Mouse (Mus musculus) lung, postnatal 4 days (tissue): ENCODE measurements around the gene Adipor2.
"Not testable (repeated sequence)": the region's sequence is repeated elsewhere in the genome, so short reads cannot be mapped to it uniquely, and the experiment has no call there.

ENCODE experiments used
- DNase-seq, 2 experiments: peaks; one replicate each; pipeline ENCODE4 v3.0.0; 2021

The Adipor2 gene

DNA sequence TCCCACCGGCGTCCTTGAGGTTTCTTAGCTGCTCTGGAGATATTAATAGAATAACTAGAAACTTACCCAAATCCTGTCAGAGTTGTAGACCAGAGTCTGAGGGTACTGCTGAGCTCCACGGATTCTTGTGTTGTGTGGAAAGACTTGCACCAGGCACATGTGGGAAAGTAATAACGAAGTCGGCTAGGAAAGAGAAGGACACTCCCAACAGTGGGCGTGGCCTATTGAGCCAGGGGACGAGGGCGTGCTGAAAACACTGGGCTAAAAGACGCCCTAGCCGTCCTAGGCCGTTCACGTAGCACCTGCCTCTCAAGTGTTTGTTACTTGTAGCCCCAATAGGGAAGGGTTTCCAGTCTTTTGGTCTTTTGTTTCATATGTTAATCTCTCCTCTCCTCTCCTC lies at the start of gene Adipor2:
Gene Adipor2, minus strand, starts transcription at position 351 of the 400 bp plus-strand sequence.
- peak; percentile 68 to 72 for DNase-seq

DNA sequence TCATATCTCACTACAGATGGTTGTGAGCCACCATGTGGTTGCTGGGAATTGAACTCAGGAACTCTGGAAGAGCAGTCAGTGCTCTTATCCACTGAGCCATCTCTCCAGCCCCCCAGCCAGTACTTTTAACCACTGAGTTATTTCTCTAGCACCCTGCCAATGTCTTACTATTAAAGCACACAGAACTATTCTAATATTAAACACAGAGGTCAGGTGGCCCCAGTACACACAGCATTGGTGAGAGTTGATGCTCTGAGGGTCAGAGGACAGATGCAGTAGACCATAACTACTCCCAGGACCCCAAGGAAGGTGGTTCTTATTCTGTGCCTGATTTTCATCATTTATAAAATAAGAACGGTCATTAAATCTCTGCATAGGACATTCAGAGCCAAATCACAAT lies 48.7 kb upstream of the Adipor2 start:
- no peak for DNase-seq

DNA sequence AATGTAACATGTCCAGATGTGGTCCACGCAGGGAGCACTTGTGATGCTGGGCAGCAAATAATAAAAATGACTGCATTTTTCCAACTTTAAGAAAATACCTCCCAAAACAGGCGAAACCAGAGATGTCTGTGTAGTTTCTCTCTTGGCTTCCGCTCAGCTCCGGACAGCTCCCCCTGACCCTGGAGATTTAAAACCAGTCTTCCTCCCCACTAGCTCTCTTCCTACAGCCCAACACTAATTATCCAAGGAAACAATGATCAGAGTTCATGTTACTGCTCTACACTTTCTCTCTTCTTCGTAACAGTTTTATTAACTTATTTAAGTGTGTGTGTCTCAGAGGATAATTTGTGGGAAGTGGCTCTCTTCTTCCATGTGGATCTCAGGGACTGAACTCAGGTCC lies 42.9 kb upstream of the Adipor2 start:
- no peak for DNase-seq

DNA sequence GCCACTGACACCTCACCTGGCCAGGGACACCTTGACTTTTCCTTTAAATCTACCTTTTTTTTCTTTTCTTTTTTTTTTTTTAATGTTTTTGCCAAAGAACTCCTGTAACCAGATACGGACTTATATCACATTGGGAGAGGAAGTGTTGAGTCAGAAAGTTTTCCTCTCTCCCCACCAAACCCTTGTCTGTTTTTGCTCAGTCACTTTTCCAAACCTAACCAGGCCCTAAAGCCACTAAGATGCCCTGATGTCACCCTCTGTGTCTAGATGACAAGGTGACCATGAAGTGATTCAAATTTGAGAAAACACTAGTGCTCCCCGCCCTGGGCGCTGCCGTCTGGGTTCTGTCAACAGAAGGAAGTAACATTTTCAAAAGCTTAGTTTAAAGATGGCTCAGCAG lies 41.5 kb upstream of the Adipor2 start:
- DNase-seq, result no peak

DNA sequence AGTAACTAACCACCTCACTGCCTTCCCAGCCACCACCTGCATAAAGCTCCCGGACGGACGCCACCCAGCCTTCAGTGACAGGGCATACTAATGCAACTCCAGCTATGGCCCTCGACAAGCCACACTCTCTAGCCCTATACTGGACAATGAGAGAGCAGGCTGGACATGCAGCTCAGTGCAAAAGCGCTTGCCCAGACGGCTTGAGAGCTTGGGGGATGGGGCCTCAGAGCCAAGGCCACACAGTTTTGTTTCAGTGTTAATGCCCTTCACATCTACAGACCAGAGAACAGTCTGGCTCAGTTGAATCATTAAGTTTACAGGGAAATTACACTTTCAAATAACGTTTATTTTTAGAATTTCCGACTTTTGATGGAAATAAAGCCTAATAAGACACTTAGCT lies 40.7 kb upstream of the Adipor2 start:
- DNase-seq, result no peak

DNA sequence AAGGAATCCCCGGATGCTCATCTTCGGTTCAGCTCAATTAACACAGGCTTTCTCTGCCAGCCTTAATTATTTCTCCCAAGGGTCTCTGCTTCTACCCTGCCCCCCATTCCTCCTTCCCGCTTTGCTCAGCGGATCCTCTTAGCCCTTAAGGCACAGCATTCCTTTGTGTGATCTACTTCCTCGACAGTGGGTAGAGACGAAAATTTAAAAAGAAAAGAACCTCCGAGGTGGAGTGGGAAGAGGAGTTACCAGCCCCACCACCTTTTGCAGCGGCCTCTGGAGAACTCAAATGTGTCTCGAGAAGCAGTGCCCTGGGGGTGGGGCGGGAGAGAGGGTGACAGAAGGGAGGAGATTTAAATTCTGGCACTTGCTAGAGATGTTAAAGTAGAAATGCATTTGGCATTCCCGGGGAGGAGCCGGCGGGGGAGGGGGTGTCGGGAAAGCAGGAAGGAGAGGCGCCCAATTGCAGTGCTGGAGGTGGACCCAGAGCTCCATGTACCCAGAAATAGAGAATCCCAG lies 34.5 kb upstream of the Adipor2 start:
- DNase-seq, result peak; percentile 78 to 86

DNA sequence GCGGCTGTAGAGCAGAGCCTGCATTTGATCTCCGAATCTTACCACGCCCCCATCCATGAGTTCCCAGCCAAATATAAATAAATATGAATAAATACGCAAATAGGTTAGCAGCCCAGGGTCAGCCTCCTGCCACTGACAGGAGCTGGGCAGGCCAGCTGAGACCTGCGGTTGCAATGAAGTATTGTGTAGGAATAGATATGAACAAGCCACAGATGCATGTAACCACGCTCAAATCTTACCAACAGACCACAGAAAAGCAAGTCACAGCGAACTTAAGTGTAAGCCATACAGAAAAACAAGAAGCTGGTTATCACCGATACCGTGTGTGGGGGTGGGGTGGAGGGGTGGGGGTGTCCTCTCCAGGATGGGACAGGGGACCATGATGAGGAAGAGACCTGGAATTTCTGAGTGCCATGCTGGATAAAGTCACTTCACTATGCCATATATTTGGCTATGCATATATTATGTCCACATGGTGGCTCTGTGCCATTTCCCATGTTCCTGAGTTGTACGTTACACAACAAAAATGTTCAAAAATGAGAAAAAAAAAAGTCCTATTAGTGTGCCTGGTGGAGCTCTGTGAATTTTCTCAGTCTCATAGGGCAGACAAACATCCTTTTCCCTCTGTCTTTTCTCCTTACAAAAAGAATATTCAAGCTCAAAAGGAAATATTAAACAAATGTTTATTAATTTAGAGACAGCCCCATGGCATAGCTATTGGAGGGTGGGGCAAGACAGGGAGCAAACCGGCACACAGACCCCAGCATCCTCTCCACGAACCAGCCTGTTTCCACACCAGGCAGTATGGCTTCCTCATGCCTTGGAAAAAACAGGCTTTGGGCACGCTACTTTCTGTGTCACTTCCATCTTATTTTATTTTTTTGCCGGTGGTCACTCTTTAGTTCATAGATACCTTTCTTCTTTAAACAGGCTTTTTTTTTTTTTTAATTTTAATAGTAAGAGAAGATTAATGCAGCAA lies 33.8 kb upstream of the Adipor2 start:
- no peak for DNase-seq

DNA sequence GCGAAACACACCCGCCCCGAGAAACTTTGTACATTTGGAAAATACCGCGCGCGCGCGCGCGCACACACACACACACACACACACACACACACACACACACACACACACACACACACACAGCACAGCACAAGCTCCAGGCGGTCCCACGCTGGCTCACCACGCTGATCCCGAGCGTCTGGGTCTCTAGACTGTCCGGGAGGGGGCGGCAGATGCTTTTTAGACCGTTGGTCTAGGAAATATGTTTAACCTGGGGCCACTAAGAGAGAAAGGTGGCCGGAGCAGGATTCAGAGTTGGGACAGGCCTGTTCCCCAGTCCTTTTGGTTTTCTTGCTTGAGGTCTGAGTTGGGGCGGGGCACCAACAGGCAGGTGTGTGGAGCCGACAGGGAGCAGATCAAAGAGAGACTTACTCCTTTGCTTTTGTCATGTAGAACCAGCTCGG lies 31.6 kb upstream of the Adipor2 start:
- peak; percentile 79 for DNase-seq

DNA sequence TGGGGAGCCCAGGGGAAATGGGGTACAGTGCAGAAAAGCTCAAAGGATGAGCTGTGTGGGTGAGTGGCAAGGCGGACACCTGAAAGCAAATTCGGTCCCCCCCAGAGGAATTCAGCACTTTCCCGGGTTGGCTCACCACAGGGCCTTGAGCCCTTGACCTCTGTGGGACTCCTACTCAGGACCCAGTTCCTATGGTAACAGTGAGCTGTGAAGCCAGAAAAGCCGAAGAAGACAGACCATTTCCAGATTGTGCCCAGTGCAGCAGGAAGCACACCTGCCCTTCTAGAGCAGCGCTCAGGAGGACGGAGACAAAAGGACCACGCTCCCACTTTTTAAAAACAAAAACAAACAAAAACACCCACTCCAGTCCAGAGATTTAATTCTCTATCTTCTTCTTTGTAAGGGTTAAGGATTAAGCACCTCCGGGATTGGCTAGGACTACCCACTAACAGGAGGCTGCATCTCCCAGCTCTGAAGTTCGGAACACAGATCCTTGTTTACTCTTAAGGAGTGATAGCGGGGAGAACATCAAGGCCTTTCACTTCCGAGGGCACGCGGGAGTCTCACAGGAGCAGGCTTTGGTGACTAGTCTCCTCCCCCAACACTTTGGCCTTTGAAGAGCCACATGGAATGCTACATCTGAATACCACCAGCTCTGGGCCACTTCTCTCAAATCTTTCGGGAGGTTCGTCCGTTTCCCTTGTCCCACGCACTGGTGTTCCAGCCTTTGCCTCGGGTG lies 31.0 kb upstream of the Adipor2 start:
- DNase-seq, result no peak

DNA sequence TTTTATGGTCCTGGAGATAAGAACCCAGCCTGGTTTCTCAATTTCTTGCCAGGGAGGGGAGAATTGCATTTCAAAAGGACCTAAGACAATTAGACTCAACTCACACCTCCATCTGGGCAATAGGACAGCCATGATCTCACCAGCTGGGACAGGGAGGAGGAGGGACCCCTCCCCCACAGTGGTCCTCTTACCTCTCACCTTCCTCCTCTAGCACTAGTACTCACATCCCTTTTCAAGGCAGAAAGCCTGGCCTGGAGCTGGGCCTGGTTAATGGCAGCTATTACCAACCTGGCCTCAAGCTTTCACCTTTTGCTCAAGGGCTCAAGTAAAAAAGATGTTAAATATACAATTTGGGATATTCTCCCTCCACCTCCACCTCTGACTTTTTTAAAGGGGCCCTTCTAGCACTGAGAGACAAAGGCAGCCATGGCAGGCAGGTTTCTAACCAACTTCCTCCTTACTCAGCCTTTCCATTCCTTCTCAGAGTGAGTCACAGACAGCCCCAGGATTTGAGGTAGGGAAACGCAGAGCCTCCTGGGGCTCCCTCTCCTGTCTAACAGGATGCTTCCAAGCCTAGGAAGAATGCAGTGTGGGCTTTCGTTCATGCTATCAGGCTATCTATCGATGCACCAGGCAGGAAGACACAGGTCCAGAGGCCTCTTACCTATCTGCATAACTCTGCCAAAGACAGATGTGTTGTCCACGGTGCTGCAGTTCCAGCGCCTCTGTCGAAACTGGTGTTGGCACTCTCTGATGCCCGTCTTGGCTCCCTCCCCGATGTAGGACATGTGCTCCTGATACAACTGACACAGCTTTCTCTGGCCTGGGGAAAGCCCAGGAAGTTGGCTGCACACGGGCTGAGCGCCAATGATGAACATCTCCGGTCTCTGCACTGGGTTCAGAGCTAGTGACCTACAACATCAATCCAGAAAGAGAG lies 28.4 kb upstream of the Adipor2 start:
- DNase-seq, result no peak

DNA sequence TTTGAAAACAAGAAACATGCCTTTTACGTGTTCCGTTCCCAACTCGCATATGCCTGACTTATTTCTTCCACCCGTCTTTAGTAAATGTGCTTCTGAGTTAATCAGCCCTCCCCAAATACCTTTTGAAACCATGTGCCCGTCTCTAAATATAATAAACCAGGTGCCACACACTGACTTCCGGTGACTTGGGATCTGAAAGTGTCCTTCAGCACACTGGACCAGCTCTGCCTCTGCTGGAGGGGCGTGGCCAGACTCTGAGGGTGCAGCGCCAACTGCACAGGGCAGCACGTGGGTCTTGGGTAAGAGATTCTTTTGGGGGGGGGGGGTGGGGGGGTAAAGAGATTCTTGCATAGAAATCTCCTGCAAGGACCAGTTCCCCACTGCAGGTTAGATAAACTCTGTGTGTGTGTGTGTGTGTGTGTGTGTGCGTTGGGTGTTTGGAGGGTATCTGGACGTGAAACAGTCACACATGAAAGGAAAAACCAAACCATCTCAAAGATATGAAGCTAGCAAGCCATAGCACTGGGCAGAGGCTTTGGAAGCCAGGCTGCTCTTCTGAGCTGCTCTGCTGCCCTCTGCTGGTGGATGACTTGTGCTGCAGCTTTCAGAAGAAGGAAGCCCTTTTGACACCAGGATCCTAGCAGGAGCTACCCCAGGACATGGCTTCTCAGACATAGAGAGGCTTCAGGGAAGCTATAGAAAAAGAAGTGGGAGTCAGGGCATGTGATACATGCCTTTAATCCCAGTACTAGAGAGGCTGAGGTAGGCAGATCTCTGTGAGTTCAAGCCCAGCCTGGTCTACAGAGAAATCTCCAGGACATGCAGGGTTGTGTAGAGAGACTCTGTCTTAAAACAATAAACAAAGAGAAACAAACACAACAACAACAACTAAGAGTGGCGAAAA lies 26.5 kb upstream of the Adipor2 start:
- peak; percentile 83 to 87 for DNase-seq

DNA sequence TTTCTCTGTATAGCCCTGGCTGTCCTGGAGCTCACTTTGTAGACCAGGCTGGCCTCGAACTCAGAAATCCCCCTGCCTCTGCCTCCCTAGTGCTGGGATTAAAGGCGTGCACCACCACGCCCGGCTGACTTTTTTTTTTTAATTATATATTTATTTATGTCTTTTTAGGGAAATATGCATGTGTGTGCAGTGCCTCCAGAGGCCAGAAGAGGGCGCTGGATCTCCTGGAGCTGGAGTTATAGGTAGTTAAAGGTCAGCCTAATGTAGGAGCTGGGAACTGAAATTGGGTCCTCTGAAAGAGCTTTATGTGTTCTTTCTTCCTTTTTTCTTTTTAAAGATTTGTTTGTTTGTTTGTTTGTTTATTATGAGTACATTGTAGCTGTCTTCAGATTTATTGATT lies 25.2 kb upstream of the Adipor2 start:
- DNase-seq, result not testable (repeated sequence)

DNA sequence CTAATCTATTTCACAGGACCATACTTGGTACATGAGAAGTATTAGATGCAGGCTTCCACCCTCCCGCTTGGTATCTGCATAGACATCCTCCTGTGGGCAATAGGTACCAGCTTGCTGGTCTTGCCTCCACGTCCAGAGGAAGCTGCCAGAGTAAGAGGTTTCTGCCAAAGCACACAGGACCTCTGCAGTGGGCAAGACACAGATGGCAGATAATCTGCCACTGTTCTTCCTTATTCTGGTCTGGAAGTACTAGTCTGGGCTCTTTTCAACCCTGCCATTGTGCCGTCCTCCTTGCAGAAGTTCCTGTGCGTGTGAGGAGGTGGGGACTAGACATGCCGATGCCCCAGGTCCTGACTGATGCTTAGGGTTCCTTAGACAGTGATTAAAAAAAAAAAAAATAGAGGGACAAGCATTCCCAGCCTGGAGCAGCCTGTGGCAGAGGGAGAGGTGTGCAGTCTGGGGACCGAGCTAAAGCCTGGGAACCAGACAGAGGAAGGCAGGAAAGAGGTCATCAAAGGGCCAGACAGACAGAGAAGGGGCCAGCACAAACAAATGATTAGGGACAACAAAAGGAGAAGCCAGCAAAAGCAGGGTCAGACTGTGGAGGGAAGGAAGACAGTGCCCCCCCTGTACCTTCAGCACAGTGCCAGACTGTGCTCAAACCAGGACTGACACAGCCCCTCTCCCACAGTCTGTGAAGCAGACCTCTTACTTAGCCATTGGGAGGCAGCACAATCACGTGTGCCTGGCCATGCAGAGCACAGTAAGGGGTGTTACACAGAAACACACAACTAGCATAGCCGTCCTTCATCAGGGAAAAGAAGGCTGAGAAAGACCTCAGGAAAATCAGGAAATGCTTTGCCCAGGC lies 20.6 kb upstream of the Adipor2 start:
- DNase-seq, result no peak

DNA sequence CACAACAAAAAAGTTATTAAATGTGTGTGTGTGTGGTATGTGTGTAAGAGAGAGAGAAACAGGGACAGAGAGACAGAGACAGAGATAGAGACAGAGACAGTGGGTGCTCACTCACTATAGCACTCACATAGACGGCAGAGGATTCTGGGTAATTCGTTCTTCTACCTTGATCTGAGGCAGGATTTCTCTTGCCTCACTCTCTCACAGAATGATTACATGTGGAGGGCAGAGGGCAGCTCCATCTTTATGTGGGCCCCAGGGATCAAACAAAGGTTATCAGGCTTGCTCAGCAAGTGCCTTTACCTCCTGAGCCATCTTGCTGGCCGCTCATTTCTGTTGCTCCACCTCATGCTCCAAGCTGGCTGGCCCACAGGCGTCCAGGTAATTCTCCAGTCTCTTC lies 16.9 kb upstream of the Adipor2 start:
- DNase-seq, result no peak

DNA sequence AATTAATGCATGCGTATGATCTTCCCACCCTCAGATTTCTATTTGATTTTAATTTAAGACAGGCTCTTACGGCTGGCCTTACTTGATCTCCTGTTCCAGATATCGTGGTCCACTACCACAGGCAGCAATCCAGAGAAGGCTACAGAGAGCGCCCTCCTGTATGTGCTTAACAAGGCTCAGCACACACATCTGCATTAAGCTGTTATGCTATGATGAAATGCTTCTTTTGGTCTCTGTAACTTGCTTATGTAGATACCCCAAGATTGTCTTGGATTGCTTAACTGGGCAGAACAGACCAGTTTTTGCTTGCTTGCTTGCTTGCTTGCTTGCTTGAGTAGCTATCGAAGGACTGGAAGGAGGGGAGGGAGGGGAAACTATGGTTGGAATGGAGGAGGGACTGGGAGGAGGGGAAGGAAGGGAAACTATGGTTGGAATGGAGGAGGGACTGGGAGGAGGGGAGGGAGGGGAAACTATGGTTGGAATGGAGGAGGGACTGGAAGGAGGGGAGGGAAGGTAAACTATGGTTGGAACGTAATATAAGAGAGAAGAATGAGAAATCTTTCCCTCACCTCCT lies 14.3 kb upstream of the Adipor2 start:
- no peak for DNase-seq

DNA sequence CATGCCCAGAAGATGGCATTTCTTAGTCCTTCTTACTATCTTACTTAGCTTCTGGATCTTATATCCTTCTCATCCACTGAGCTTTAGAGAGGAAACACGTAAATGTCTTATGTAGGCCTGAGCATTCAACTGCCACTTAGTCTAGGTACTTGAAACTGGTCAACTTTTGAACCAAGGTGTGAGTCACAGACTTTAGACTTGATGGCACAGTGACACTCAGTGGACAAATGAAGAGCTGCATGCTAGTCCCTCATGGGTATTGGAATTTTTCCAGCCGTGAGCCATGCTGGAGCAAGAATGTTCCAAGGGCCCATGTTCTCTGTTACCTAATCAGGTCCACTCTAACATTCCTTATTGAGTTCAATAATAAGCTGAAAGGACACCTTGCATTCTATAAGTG lies 13.0 kb upstream of the Adipor2 start:
- peak; percentile 52 to 81 for DNase-seq

DNA sequence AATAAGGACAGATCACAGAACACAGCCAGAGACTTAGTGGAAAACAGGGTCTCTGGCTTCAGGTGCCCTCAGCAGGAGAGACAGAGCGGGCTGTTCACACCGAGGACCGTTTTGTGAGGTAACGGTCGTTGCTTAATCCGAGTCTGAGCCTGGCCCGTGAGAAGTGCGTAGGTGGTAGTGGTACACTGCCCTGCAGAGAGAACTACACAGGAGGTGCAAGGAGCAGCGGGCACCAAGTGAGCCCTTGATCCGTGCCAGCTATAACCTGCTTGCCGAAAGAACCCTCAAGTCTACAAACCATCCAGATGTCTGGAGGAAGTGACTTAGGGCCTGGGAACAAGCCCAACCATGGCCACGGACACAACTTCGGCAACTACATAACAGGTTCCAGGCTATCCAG lies 11.8 kb upstream of the Adipor2 start:
- no peak for DNase-seq

DNA sequence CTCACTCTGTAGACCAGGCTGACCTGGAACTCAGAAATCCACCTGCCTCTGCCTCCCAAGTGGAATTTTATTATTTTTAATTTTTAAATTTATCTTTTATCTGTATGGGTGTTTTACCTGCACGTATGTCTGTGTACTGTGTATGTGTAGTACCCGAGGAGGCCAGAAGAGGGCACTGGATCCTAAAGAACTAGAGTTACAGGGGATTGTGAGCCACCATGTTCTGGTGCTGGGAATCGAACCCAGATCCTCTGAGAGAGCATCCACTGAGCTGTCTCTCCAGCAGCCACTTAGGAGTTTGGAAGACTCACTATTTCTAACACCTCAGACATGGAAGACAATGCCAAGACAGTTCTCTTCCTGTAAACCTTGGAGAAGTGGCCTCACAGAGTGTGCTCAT lies 11.1 kb upstream of the Adipor2 start:
- peak in 1 of 2 experiments; percentile 30 for DNase-seq

DNA sequence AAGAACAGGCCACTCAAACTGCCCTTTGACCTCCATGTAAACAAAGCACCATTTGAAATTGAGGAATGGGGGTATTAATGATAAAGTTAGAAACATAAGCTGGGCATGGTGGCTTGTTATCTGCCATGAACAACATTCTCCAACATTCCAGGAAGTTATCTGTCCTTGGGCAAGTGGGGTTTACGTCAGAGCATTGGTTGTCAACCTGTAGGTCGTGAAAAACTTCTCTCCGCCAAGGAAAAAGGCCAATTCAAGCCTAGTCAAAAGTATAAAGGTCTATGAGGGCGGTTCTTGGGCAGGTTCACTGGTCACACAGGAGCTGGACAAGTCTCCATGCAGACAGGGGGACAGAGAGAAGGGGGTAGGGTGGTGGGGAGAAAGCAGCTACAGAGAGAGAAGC lies 3.5 kb upstream of the Adipor2 start:
- no peak for DNase-seq

DNA sequence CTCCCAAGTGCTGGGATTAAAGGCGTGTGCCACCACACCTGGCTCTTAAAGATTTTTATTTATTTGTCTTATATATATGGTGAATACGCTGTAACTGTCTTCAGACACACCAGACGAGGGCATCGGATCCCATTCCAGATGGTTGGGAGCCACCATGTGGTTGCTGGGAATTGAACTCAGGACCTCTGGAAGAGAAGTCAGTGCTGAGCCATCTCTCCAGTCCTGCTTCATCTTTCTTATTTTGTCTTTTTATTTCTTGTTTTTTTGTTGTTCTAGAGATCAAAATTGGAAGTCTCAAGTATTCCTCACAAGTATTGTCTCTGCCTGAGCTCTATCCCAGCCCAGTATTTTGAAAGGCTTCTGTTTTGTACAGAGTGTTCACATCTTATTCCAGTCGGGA lies 2.9 kb upstream of the Adipor2 start:
- DNase-seq, result no peak
